Mouse (Mus musculus): ENCODE data around the gene Dnttip1. TPM values are rescaled to one million over a fixed set of nuclear protein-coding genes. Genes with fewer than 3 reads are reported as not detected.

The Dnttip1 gene
- polyA plus RNA-seq, 1 experiment, result 36.1 TPM

DNA sequence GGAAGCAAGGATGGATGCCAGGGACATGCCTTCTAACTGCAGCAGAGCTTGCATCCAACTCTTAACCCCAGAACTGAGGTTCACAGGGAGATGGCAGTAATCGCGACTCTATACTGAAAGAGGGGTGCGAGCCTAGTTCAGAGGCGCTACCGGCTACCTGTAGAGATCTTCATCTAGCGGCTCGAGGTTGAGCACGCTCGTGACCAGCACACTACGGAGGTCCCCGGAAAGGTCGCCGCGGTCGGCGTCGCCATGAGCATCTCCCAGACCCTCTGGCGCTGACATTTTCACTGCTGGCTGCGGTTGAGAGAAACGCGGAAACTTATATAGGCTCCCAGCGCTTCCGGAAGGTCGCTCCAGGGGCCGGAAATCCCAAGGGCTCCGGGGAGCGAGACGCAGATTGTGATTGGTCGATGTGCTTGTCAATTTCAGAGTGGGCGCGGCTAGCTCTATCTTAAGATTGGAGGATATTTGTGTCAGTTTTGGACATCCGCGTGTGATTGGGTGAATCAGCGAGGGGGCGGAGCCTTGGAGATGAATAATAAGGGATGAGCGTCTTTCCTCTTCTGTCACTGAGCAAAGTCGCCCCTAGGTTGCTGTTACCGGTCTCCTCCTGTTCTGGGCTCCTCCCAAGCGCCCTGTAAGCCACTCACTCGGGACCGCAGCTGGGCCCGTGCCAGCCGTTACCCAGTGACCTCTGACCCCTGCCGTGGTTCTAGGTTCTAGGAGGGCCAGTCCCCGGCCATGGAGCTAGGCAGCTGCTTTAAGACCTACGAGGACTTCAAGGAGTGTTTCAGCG is 58.9 kb downstream of the Dnttip1 start, which contains the start of the genes Acot8 and Zswim3:
Acot8 (minus strand) TSS at position 350 of the 799 bp plus-strand sequence.
Zswim3 (plus strand) TSS at position 566 of the 799 bp plus-strand sequence.
- DNase-seq (ENCODE audit: low spot score), result peak; percentile 90

DNA sequence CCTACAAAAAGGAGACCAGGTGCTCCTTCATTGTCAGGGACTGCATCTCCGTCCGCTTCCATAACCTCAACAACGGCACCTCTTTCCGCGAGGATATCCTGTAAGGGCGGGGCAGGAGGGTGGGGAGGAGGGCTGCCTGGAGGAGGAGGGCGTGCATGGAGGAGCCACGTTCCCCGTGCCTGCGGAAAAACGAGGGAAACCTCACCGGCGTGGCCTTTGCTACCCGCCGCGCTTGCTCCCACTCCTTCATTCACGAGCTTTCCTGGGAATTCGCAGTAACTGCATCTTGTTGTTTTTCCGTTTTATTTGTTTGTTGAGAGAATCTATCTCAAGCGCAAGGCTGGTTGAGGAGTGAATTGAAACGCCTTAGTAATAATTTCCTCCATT is 59.5 kb downstream of the Dnttip1 start:
- DNase-seq (ENCODE audit: low spot score), result no peak

DNA sequence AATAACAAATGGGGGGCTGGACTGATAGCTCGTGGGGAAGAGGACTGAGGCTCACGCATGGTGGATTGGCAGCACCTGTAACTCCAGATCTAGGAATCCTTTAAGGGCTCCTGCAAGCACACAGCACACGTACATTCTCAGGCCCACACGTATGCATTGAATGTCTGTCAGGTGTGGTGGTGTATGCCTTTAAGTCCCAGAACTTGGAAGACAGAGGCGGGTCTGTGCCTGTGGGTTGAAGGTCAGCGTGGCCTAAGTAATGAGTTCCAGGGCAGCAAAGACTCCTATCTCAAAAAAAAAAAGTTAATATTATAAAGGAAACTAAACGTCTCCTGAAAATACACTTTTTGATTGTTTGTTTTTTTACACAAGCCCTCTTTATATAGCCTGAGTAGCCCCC is 60.8 kb downstream of the Dnttip1 start:
- DNase-seq (ENCODE audit: low spot score), result no peak

DNA sequence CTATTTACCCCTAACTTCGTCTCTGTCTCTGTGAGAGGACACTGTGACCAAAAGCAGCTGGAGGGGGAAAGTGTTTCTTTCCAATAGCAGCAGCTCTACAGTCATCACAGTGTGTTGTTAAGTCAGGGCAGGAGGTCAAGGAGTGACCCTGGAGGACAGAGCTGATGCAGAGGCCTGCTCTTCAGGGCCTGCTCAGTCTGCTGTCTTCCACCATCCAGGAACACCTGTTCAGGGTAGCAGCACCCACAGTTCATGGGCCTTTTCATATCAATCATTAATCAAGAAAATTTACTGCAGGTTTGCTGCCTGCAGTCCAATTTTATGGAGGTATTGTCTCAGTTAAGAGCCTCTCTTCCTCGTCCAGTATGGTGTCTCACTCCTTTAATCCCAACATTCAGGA is 67.8 kb downstream of the Dnttip1 start:
- DNase-seq (ENCODE audit: low spot score), result no peak

DNA sequence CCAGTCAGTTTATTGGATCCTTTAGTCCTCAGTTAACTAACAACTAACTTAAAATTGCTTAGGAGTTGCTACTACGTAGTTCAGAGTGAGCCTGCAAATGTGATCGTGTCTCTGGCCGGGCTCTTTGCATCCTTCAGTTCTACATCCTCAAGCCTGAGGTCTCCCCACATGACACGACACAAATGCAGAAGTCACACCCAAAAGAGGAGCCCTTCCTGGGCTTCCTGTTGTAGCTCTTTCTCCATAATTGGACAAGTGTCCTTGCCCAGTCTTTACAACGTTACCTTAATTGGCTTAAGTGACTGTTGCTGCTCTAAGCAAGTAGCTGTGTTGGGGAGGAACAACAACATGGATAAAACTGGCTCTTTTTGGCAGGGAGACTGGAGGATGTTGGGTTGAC is 69.6 kb downstream of the Dnttip1 start:
- no peak for DNase-seq (ENCODE audit: low spot score)

GRCm38 (mm10) chr2:164815821-164816220 is 70.0 kb downstream of the Dnttip1 start:
- DNase-seq (ENCODE audit: low spot score), result no peak

DNA sequence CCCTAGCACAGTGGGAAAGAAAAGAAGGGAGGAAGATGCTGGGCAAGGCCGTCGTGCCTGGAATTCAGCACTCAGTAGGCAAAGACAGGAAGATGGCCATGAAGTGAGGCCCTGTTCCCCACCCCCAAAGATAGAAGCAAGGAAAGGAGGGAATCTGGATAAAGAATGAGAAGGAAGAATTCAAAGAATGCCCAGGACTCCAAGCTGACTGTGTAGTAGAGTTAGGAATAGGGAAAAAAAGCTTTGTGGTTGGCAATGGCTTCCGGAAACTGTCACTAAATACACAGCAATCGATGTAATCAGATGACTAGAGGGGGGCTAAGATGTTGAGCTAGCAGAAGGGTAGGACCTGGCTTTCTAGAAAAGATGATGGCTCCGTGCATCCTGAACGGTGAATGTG is 71.4 kb downstream of the Dnttip1 start:
- no peak for DNase-seq (ENCODE audit: low spot score)

- no peak for DNase-seq (ENCODE audit: low spot score)
Measured at GRCm38 (mm10) chr2:164817703-164818102, 71.9 kb downstream of the Dnttip1 start.

Other genes starting within 250 kb of the Dnttip1 start
- gene Pigt, start 248.5 kb upstream of the Dnttip1 start, polyA plus RNA-seq (2012; rRNA removed), result 55.9 and 71.5 TPM in 2 replicates
- 775 and 802 TPM in 2 replicates for gene Wfdc2, start 183.6 kb upstream of the Dnttip1 start, polyA plus RNA-seq (2012; rRNA removed)
- gene Spint3, start 172.5 kb upstream of the Dnttip1 start, polyA plus RNA-seq (2012; rRNA removed), result 0.14 and 0.31 TPM in 2 replicates
- 1.3 and 2.0 TPM in 2 replicates for gene Wfdc6a, start 160.5 kb upstream of the Dnttip1 start, polyA plus RNA-seq (2012; rRNA removed)
- not detected in 2 replicates for gene Eppin, start 152.4 kb upstream of the Dnttip1 start, polyA plus RNA-seq (2012; rRNA removed)
- not detected in 2 replicates for gene Wfdc6b, start 132.5 kb upstream of the Dnttip1 start, polyA plus RNA-seq (2012; rRNA removed)
- not detected in 2 replicates for gene Wfdc8, start 132.4 kb upstream of the Dnttip1 start, polyA plus RNA-seq (2012; rRNA removed)
- gene Wfdc16, start 107.2 kb upstream of the Dnttip1 start, polyA plus RNA-seq (2012; rRNA removed), result not detected in 2 replicates
- 4.9 and 7.1 TPM in 2 replicates for gene Wfdc10, start 89.9 kb upstream of the Dnttip1 start, polyA plus RNA-seq (2012; rRNA removed)
- not detected in 2 replicates for gene Wfdc9, start 89.4 kb upstream of the Dnttip1 start, polyA plus RNA-seq (2012; rRNA removed)
- not detected in 2 replicates for gene Wfdc11, start 71.9 kb upstream of the Dnttip1 start, polyA plus RNA-seq (2012; rRNA removed)
- 1.1 and 1.2 TPM in 2 replicates for gene Wfdc13, start 60.9 kb upstream of the Dnttip1 start, polyA plus RNA-seq (2012; rRNA removed)
- gene Spint4, start 47.5 kb upstream of the Dnttip1 start, polyA plus RNA-seq (2012; rRNA removed), result not detected in 2 replicates
- gene Spint5, start 30.7 kb upstream of the Dnttip1 start, polyA plus RNA-seq (2012; rRNA removed), result not detected in 2 replicates
- gene Wfdc3, start 52 bp upstream of the Dnttip1 start, polyA plus RNA-seq (2012; rRNA removed), result 0.81 and 0.96 TPM in 2 replicates
- gene Ube2c, start 23.9 kb downstream of the Dnttip1 start, polyA plus RNA-seq (2012; rRNA removed), result 7.3 and 7.9 TPM in 2 replicates
- 21.9 and 26.7 TPM in 2 replicates for gene Tnnc2, start 34.0 kb downstream of the Dnttip1 start, polyA plus RNA-seq (2012; rRNA removed)
- gene Snx21, start 39.8 kb downstream of the Dnttip1 start, polyA plus RNA-seq (2012; rRNA removed), result 24.4 and 29.0 TPM in 2 replicates
- 37.5 and 45.7 TPM in 2 replicates for gene Acot8, start 58.9 kb downstream of the Dnttip1 start, polyA plus RNA-seq (2012; rRNA removed)
- gene Zswim3, start 59.1 kb downstream of the Dnttip1 start, polyA plus RNA-seq (2012; rRNA removed), result 5.3 and 6.2 TPM in 2 replicates
- gene Zswim1, start 76.7 kb downstream of the Dnttip1 start, polyA plus RNA-seq (2012; rRNA removed), result 5.4 and 8.1 TPM in 2 replicates
- 0.13 TPM in 1 of 2 replicates, not detected in the other for gene Spata25, start 82.6 kb downstream of the Dnttip1 start, polyA plus RNA-seq (2012; rRNA removed)
- 200 and 235 TPM in 2 replicates for gene Ctsa, start 86.9 kb downstream of the Dnttip1 start, polyA plus RNA-seq (2012; rRNA removed)
- gene Neurl2, start 87.5 kb downstream of the Dnttip1 start, polyA plus RNA-seq (2012; rRNA removed), result 12.5 and 15.3 TPM in 2 replicates
- gene Pltp, start 111.7 kb downstream of the Dnttip1 start, polyA plus RNA-seq (2012; rRNA removed), result 247 and 252 TPM in 2 replicates
- gene Pcif1, start 133.3 kb downstream of the Dnttip1 start, polyA plus RNA-seq (2012; rRNA removed), result 27.8 and 29.4 TPM in 2 replicates
- gene Zfp335, start 165.8 kb downstream of the Dnttip1 start, polyA plus RNA-seq (2012; rRNA removed), result 15.6 and 16.3 TPM in 2 replicates
- gene Mmp9, start 194.8 kb downstream of the Dnttip1 start, polyA plus RNA-seq (2012; rRNA removed), result 13.0 and 13.5 TPM in 2 replicates
- 1.0 and 1.2 TPM in 2 replicates for gene Slc12a5, start 214.8 kb downstream of the Dnttip1 start, polyA plus RNA-seq (2012; rRNA removed)

Data from urinary bladder, adult 2 months (tissue).